ENCODE assay signal across 8 mouse cellular contexts in genomic region chr16:30068041-30069020, GRCm38 (mm10). TPM values are rescaled to one million over a fixed set of nuclear protein-coding genes. Genes with fewer than 3 reads are reported as not detected.
DNase-seq lines count a peak whose midpoint lies in the region; ATAC-seq lines count a peak whose summit lies in the region.

No protein-coding gene starts in this region.

- ATAC-seq in hindbrain, embryonic 15.5 days (ENCODE audit: low FRiP score, low read depth): no peak
- ATAC-seq in liver, embryonic 15.5 days (ENCODE audit: insufficient read depth): no peak
- ATAC-seq in stomach, embryonic 15.5 days (ENCODE audit: insufficient read depth, low FRiP score, low read depth): no peak

- H3K4me1 ChIP-seq in forebrain, embryonic 10.5 days: peaks cover 71% of the 10 kb centered on the region
- peaks cover 54% of the 10 kb centered on the region for H3K4me1 ChIP-seq in hindbrain, embryonic 15.5 days (replicated peaks)
- peaks cover 45% of the 10 kb centered on the region for H3K4me1 ChIP-seq in liver, embryonic 15.5 days (replicated peaks)
- peaks cover 26% of the 10 kb centered on the region for H3K4me1 ChIP-seq in stomach, embryonic 15.5 days

- peak overlapping the region; percentile 89 for H3K4me3 ChIP-seq in forebrain, embryonic 10.5 days
- H3K4me3 ChIP-seq in hindbrain, embryonic 15.5 days: peak overlapping the region; percentile 26
- 0 out of 2 replicates have a peak overlapping the region, but pooled peaks have one; percentile 3 for H3K4me3 ChIP-seq in liver, embryonic 15.5 days (replicated peaks)
- H3K4me3 ChIP-seq in stomach, embryonic 15.5 days (replicated peaks): peak overlapping the region; percentile 34

- H3K9ac ChIP-seq in hindbrain, embryonic 15.5 days: 0 out of 2 replicates have a peak overlapping the region, but pooled peaks have one; percentile 16
- H3K9ac ChIP-seq in liver, embryonic 15.5 days: no peak overlapping the region
- peak overlapping the region; percentile 25; the same call in 1 of the 2 replicates for H3K9ac ChIP-seq in stomach, embryonic 15.5 days

- peak overlapping the region; percentile 99 for H3K27ac ChIP-seq in forebrain, embryonic 10.5 days
- no peak overlapping the region for H3K27ac ChIP-seq in hindbrain, embryonic 15.5 days (replicated peaks)
- no peak overlapping the region; the same call in 1 of the 2 replicates for H3K27ac ChIP-seq in liver, embryonic 15.5 days (replicated peaks)
- peak overlapping the region; percentile 87 for H3K27ac ChIP-seq in stomach, embryonic 15.5 days

- peak overlapping the region; percentile 51 for H3K4me2 ChIP-seq in hindbrain, embryonic 15.5 days
- peak overlapping the region; percentile 37 for H3K4me2 ChIP-seq in liver, embryonic 15.5 days
- peak overlapping the region; percentile 56 for H3K4me2 ChIP-seq in stomach, embryonic 15.5 days

- intact Hi-C loops in gastrocnemius, postnatal 14 days (cut with DNase I; ENCODE audit: low total_unique reads): loop anchor here (5.0 to 10.0 kb wide), 3 partner anchors 124 to 341 kb away; no protein-coding TSS in a partner anchor

- peak; percentile 15 for DNase-seq in gastrocnemius, adult 18-20 months (ENCODE audit: low spot score)
- DNase-seq in gastrocnemius, postnatal 14 days: no peak
- peak; percentile 82 for DNase-seq in Muller cell, postnatal 12 days (ENCODE audit: inconsistent ontology term)
- peak; percentile 75 for DNase-seq in forebrain, embryonic 10.5 days (ENCODE audit: extremely low spot score, low spot score)
- no peak for DNase-seq in layer of hippocampus, adult 11-12 months (ENCODE audit: low spot score)

- WGBS in forebrain, embryonic 10.5 days: under 1% methylated on average over 36 of the region's 36 CpGs
- WGBS in hindbrain, embryonic 15.5 days: 2% methylated on average over 36 of the region's 36 CpGs
- WGBS in liver, embryonic 15.5 days (ENCODE audit: insufficient replicate concordance): 3% methylated on average over 36 of the region's 36 CpGs
- 3% methylated on average over 36 of the region's 36 CpGs for WGBS in stomach, embryonic 15.5 days

- peaks cover 38% of the 10 kb centered on the region for H3K27me3 ChIP-seq in forebrain, embryonic 10.5 days (ENCODE audit: poor library complexity, severe bottlenecking)
- H3K27me3 ChIP-seq in hindbrain, embryonic 15.5 days: peaks cover 29% of the 10 kb centered on the region
- H3K27me3 ChIP-seq in liver, embryonic 15.5 days: peaks cover 91% of the 10 kb centered on the region
- H3K27me3 ChIP-seq in stomach, embryonic 15.5 days (replicated peaks): no peaks in the 10 kb centered on the region

- peaks cover 9% of the 10 kb centered on the region for H3K36me3 ChIP-seq in forebrain, embryonic 10.5 days (replicated peaks)
- no peaks in the 10 kb centered on the region for H3K36me3 ChIP-seq in hindbrain, embryonic 15.5 days
- H3K36me3 ChIP-seq in liver, embryonic 15.5 days (replicated peaks): no peaks in the 10 kb centered on the region
- H3K36me3 ChIP-seq in stomach, embryonic 15.5 days: no peaks in the 10 kb centered on the region

- no peaks in the 10 kb centered on the region for H3K9me3 ChIP-seq in forebrain, embryonic 10.5 days
- no peaks in the 10 kb centered on the region for H3K9me3 ChIP-seq in hindbrain, embryonic 15.5 days
- no peaks in the 10 kb centered on the region for H3K9me3 ChIP-seq in liver, embryonic 15.5 days (replicated peaks)
- no peaks in the 10 kb centered on the region for H3K9me3 ChIP-seq in stomach, embryonic 15.5 days

RNA-seq across cellular contexts. Expression of gene Hes1, which starts 4.1 kb away (rescaled TPM):
- total RNA-seq in gastrocnemius, adult 18-20 months (2021): 10 to 100 TPM in 1 of 2 experiments, 1 to 10 TPM in 1; 7.6 to 13.0 TPM
- total RNA-seq in gastrocnemius, postnatal 14 days (2021): 10 to 100 TPM; 19.0 to 19.4 TPM
- 42.5 and 49.0 TPM in 2 replicates for polyA plus RNA-seq in forebrain, embryonic 10.5 days (2016; fragmentation: Nextera tagmentation; extraction: Ambion mirVana)
- polyA plus RNA-seq in hindbrain, embryonic 15.5 days (2015; fragmentation: Nextera tagmentation; extraction: Ambion mirVana): 14.5 and 17.0 TPM in 2 replicates
- polyA plus RNA-seq in liver, embryonic 15.5 days (2015; fragmentation: Nextera tagmentation; extraction: Ambion mirVana): 5.4 and 6.1 TPM in 2 replicates
- polyA plus RNA-seq in stomach, embryonic 15.5 days (2015; fragmentation: Nextera tagmentation; extraction: Ambion mirVana): 64.4 and 67.1 TPM in 2 replicates

Comparison
In these comparisons a context has a peak if more than half of its experiments do, and no peak if none do; other contexts are left out.
1. DNase-seq: peak in gastrocnemius, adult 18-20 months (single experiment), Muller cell, postnatal 12 days (single experiment) and forebrain, embryonic 10.5 days (single experiment); none in gastrocnemius, postnatal 14 days (single experiment) and layer of hippocampus, adult 11-12 months (single experiment).
2. H3K27ac ChIP-seq: peak in forebrain, embryonic 10.5 days (single experiment) and stomach, embryonic 15.5 days (single experiment); none in hindbrain, embryonic 15.5 days (single experiment) and liver, embryonic 15.5 days (single experiment).
3. H3K4me3 ChIP-seq: peak in every context shown above with its lines; median percentile 89 in forebrain, embryonic 10.5 days; 34 in stomach, embryonic 15.5 days; 26 in hindbrain, embryonic 15.5 days; 3 in liver, embryonic 15.5 days.
4. Peak in every context shown above with its lines, with median percentiles within 50 percentile points of each other: H3K4me2 ChIP-seq.